In the genomic region with DNA sequence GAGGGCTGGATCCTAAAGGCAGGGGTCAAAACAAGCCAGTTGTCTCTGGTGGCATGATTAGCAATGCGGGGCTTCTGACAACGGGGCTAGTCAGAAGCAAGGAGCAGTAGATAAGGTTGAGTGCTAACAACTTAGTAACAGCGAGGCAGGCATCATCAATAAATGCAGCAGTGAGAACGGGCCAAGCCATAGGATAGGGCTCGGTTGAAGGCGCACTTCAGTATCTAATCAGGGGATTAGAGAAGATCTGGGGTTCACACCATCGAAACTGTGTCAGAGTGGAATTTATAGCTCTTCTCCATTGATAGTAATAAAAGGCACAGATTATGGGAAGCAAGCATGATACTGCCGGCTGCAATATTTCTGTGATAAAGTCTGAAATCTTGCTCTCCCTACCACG, we compare ENCODE assay signal across 21 mouse cellular contexts.
DNase-seq lines count a peak whose midpoint lies in the region; ATAC-seq and TF ChIP-seq lines count a peak whose summit lies in the region.
"Had no signal": no experiment of that assay in that cellular context is flagged by ENCODE, and none has a peak within 500 bp of the region (broad histone marks: within the 10 kb centered on the region; RNA-seq: fewer than 3 reads in every experiment).

No protein-coding gene starts in this region.

- TF ChIP-seq CTCF in intestine, postnatal 0 days (IDR thresholded peaks at IDR 0.05; ENCODE audit: low read depth): no peak

- intact Hi-C loops in heart, postnatal 36 days (cut with DNase I): no loop called here

- no peak for DNase-seq in heart, postnatal 36 days
- DNase-seq in intestine, embryonic 14.5 days (ENCODE audit: low spot score): no peak
- no peak for DNase-seq in ovary, postnatal 10 days (ENCODE audit: low spot score)
- DNase-seq in T-cell, adult 2 months (ENCODE audit: low spot score): no peak
- DNase-seq: adrenal gland, adult 2 months; adrenal gland, postnatal 25 days; cerebellum, adult 2 months; cerebellum, postnatal 10 days; gastrocnemius, adult 2 months; gastrocnemius, postnatal 25 days; heart, postnatal 4 days; kidney, adult 8-10 months had no signal

- H3K4me2 ChIP-seq in heart, embryonic 11.5 days: peak overlapping the region; percentile 42
- H3K4me2 ChIP-seq in intestine, embryonic 14.5 days (ENCODE audit: low read length): no peak overlapping the region
- H3K4me2 ChIP-seq in intestine, postnatal 0 days (replicated peaks; ENCODE audit: low read depth): no peak overlapping the region
- H3K4me2 ChIP-seq in embryonic facial prominence, embryonic 15.5 days (replicated peaks): 0 out of 2 replicates have a peak overlapping the region, but pooled peaks have one; percentile 13
- H3K4me2 ChIP-seq: forebrain, embryonic 13.5 days; hindbrain, embryonic 12.5 days had no signal

- H3K9ac ChIP-seq in heart, embryonic 11.5 days (ENCODE audit: low read depth, low read length): no peak overlapping the region
- no peak overlapping the region for H3K9ac ChIP-seq in intestine, embryonic 14.5 days (ENCODE audit: low read length)
- H3K9ac ChIP-seq in intestine, postnatal 0 days (ENCODE audit: low read depth, low read length): no peak overlapping the region
- no peak overlapping the region for H3K9ac ChIP-seq in embryonic facial prominence, embryonic 15.5 days
- H3K9ac ChIP-seq: forebrain, embryonic 13.5 days; hindbrain, embryonic 12.5 days had no signal

- 0 out of 2 replicates have a peak, but pooled peaks cover 6% of the 10 kb centered on the region for H3K4me1 ChIP-seq in heart, embryonic 11.5 days (ENCODE audit: control insufficient read depth, insufficient read depth, low read length)
- no peaks in the 10 kb centered on the region for H3K4me1 ChIP-seq in intestine, embryonic 14.5 days (replicated peaks; ENCODE audit: control insufficient read depth, insufficient read depth, low read length)
- H3K4me1 ChIP-seq in intestine, postnatal 0 days (replicated peaks; ENCODE audit: control insufficient read depth, insufficient read depth, low read length): no peaks in the 10 kb centered on the region
- H3K4me1 ChIP-seq in embryonic facial prominence, embryonic 15.5 days: peaks cover 15% of the 10 kb centered on the region
- H3K4me1 ChIP-seq: forebrain, embryonic 13.5 days; hindbrain, embryonic 12.5 days had no signal

- H3K27me3 ChIP-seq in heart, embryonic 11.5 days (ENCODE audit: control insufficient read depth, insufficient read depth, low read length): no peaks in the 10 kb centered on the region
- H3K27me3 ChIP-seq in intestine, embryonic 14.5 days (replicated peaks; ENCODE audit: control insufficient read depth, insufficient read depth, low read length): no peaks in the 10 kb centered on the region
- no peaks in the 10 kb centered on the region for H3K27me3 ChIP-seq in intestine, postnatal 0 days (replicated peaks; ENCODE audit: control insufficient read depth, insufficient read depth, low read length)
- H3K27me3 ChIP-seq in embryonic facial prominence, embryonic 15.5 days: no peaks in the 10 kb centered on the region
- H3K27me3 ChIP-seq: CH12.LX; forebrain, embryonic 13.5 days; hindbrain, embryonic 12.5 days; Patski had no signal

- H3K36me3 ChIP-seq in heart, embryonic 11.5 days (ENCODE audit: control insufficient read depth, insufficient read depth, low read length): no peaks in the 10 kb centered on the region
- H3K36me3 ChIP-seq in intestine, embryonic 14.5 days (ENCODE audit: control insufficient read depth, insufficient read depth, low read length): no peaks in the 10 kb centered on the region
- H3K36me3 ChIP-seq in intestine, postnatal 0 days (ENCODE audit: control insufficient read depth, insufficient read depth): no peaks in the 10 kb centered on the region
- H3K36me3 ChIP-seq in embryonic facial prominence, embryonic 15.5 days: no peaks in the 10 kb centered on the region
- H3K36me3 ChIP-seq: hindbrain, embryonic 12.5 days had no signal

- no peak for ATAC-seq in heart, embryonic 11.5 days (replicated peaks; ENCODE audit: insufficient number of reproducible peaks, low FRiP score, low TSS enrichment)
- 0 out of 2 replicates have a peak, but pooled peaks have one; percentile 19 for ATAC-seq in intestine, embryonic 14.5 days (replicated peaks; ENCODE audit: low FRiP score, low TSS enrichment, low read depth)
- ATAC-seq in intestine, postnatal 0 days: no peak
- ATAC-seq in embryonic facial prominence, embryonic 15.5 days (ENCODE audit: insufficient number of reproducible peaks, low FRiP score, low TSS enrichment, low read depth): no peak
- ATAC-seq: forebrain, embryonic 13.5 days; hindbrain, embryonic 16.5 days; inflammation-experienced regulatory T-cells, adult 6 months; Patski had no signal

- no peak overlapping the region for H3K4me3 ChIP-seq in heart, embryonic 11.5 days (ENCODE audit: low read depth, low read length)
- H3K4me3 ChIP-seq in intestine, embryonic 14.5 days (ENCODE audit: low read depth, low read length): no peak overlapping the region
- no peak overlapping the region for H3K4me3 ChIP-seq in intestine, postnatal 0 days (ENCODE audit: low read depth, low read length)
- H3K4me3 ChIP-seq in embryonic facial prominence, embryonic 15.5 days (replicated peaks): no peak overlapping the region
- H3K4me3 ChIP-seq: forebrain, embryonic 13.5 days; gastrocnemius, adult 2 months; hindbrain, embryonic 12.5 days had no signal

- no peak overlapping the region for H3K27ac ChIP-seq in heart, embryonic 11.5 days (ENCODE audit: low read depth, low read length)
- no peak overlapping the region for H3K27ac ChIP-seq in intestine, embryonic 14.5 days (ENCODE audit: low read depth)
- H3K27ac ChIP-seq in intestine, postnatal 0 days (ENCODE audit: low read depth, low read length): no peak overlapping the region
- peak overlapping the region; percentile 58 for H3K27ac ChIP-seq in embryonic facial prominence, embryonic 15.5 days (replicated peaks)
- H3K27ac ChIP-seq: forebrain, embryonic 13.5 days; gastrocnemius, adult 2 months; hindbrain, embryonic 12.5 days had no signal

- H3K9me3 ChIP-seq in heart, embryonic 11.5 days (replicated peaks; ENCODE audit: control insufficient read depth, low read length): no peaks in the 10 kb centered on the region
- H3K9me3 ChIP-seq in intestine, embryonic 14.5 days (ENCODE audit: control insufficient read depth, low read length): no peaks in the 10 kb centered on the region
- H3K9me3 ChIP-seq in intestine, postnatal 0 days (ENCODE audit: control insufficient read depth): no peaks in the 10 kb centered on the region
- H3K9me3 ChIP-seq in embryonic facial prominence, embryonic 15.5 days (replicated peaks): no peaks in the 10 kb centered on the region
- H3K9me3 ChIP-seq: forebrain, embryonic 13.5 days; hindbrain, embryonic 12.5 days had no signal

- WGBS in heart, embryonic 11.5 days (ENCODE audit: insufficient replicate concordance): 25% methylated on average over 9 of the region's 9 CpGs
- 55% methylated on average over 9 of the region's 9 CpGs for WGBS in intestine, embryonic 14.5 days
- 29% methylated on average over 9 of the region's 9 CpGs for WGBS in intestine, postnatal 0 days
- WGBS in embryonic facial prominence, embryonic 15.5 days: 55% methylated on average over 9 of the region's 9 CpGs

Comparison
In these comparisons a context has a peak if more than half of its experiments do, and no peak if none do; other contexts are left out.
1. H3K4me2 ChIP-seq: peak in heart, embryonic 11.5 days (single experiment) and embryonic facial prominence, embryonic 15.5 days (single experiment); none in intestine, embryonic 14.5 days (single experiment) and intestine, postnatal 0 days (single experiment).